Mouse (Mus musculus): ENCODE data around the gene Adarb1.

Adarb1 gene

DNA sequence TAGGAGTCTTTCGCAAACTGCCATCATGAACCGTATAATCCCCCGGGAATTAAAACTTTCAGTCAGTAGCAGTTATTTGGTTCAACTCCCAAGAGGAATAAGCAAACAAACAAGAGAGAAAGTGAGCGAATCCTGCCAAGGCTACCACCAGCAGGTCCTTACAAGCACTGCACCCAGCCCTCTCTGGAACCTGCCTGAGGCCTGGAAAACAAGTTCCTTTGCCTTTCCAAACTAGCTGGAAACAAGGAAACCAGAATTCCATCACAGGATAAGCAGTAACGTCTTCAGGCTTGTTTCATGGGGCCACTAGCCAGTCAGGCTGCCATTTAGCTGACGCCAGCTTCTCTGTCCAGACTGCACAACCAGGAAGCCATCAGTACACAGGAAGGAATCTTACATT lies 37.4 kb downstream of the Adarb1 start:
- no peak for DNase-seq

DNA sequence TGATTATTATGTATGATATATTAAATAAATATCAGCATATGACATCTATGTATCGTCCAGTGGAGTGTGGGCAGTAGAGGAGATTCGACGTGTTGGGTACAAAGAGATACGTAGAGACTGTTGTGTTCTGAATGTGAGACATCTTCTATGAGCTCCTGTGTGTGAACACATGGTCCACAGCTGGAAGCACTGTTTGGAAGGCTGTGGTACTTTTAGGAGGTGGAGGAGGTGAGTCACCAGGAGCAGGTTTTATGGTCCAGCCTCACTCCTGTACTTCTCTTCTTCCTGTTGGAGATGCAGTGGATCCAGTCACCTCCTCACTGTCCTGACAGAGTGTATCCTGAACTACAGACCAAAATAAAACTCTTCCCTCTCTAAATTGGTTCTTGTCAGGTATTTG lies 38.9 kb downstream of the Adarb1 start:
- no peak for DNase-seq

- no peak for DNase-seq
These were observed 42.0 kb downstream of the Adarb1 start for GRCm38 (mm10) chr10:77376056-77376455.

- no peak for DNase-seq
These were observed 43.1 kb downstream of the Adarb1 start for GRCm38 (mm10) chr10:77374948-77375347.

GRCm38 (mm10) chr10:77374407-77374806 lies 43.7 kb downstream of the Adarb1 start:
- no peak for DNase-seq

DNA sequence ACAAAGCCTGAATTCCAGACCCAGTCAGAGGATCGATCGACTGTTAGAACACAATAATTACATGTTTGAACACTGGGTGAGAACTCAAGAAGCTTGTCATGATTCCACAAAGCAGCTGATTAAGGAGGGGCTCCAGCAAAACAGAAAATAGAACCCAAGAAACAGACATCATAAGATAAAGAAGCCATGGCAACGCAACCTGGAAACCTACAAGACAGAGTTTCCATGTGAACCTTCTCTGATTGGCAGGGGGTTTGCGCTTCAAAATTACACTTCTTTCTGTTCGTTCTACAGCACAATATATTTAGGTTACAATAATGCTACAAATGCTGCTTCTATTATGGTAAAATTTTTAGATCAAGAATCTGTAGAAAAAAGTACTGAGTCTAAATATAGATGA lies 47.9 kb downstream of the Adarb1 start:
- no peak for DNase-seq

DNA sequence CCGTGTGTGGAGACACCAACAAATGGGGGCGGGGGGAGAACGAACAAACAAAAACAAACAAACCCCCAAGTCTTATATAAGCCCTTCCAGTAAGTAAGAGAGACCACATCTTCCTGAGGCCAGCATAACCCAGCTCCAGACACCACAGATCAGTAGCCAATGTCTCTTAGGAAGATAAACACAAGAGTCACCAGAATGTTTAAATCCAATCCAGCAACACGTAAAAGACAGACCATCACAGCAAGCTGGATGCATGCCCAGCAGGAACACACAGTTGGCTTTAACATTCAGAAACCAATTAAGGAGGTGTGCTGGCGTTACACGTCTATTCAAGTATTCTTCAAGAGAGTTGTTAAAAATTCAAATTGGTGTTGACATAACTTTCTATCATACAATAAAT lies 50.1 kb downstream of the Adarb1 start:
- DNase-seq: no peak

DNA sequence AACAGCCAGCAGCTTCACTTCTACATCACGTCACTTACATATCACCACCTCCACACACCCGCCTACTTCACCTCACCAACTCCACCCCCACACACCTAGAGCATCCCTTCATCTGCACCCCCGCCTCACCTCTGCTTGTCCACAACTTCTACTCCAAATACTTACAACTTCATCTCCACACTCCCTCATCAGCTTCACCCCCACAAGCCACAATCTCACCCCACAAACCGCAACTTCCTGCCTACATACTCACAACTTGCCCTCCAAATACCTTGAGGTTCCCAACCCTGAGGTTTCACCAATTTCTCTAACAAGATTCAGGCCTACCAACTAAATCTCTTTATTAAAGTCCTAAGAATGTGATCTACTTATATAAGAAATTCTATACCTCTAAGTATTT lies 51.1 kb downstream of the Adarb1 start:
- DNase-seq: no peak

GRCm38 (mm10) chr10:77365212-77365611 lies 52.9 kb downstream of the Adarb1 start:
- no peak for DNase-seq

GRCm38 (mm10) chr10:77360486-77360885 lies 57.6 kb downstream of the Adarb1 start:
- no peak for DNase-seq

DNA sequence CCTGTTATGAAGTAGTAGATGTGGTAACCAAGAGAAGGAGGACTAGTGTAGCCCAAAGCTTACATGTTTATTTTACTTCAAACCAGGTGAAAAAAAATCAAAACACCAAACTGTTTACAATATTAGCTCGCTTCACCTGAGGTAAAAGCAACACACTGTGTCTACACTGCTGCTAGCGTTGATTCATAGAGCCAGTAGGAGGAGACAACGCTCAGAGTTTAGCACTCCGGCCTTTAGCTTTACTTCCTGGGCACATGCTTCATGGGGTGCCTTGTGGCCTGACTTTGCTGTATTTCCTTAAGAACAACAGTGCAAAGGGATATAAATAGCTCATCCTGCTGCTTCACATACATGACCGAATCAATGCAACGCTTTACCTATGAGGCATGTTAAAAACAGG lies 60.1 kb downstream of the Adarb1 start:
- no peak for DNase-seq

DNA sequence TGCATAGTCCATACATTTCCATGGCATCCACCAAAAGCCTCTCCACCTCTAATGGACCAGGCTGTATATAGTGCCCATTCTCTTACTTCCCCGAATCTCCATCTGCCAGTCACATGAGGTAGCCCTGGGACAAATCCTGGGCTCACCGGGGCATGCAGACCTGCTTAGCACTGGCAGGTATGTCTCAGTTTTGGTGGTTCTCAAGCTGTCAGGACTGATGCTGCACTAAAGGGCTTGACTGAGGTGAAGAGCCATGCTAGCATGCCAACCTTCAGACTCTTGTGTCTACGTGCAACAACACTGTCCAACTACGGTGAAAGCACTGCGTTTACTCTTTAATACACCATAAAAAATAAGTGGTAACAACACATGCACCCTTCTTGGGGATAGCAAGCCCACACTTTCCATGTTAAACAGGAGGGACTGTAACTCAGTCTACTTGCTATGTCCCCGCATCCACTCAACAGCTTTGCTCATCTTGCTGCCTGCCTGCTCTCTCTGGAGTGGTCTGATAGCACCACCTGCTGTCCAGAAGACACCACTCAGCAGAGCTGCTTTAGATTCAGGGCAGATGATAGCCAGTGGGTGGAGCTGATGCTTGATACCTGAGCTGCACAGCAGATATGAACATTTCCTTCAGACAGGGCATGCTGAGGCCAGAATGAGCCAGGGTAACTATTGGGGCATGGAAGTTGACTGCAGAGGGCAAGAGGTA lies 64.9 kb downstream of the Adarb1 start:
- DNase-seq: peak; percentile 89

- DNase-seq: peak; percentile 89
These were observed 75.2 kb downstream of the Adarb1 start for GRCm38 (mm10) chr10:77342842-77343241.

- no peak for DNase-seq
These were observed 76.4 kb downstream of the Adarb1 start for GRCm38 (mm10) chr10:77341711-77342110.

DNA sequence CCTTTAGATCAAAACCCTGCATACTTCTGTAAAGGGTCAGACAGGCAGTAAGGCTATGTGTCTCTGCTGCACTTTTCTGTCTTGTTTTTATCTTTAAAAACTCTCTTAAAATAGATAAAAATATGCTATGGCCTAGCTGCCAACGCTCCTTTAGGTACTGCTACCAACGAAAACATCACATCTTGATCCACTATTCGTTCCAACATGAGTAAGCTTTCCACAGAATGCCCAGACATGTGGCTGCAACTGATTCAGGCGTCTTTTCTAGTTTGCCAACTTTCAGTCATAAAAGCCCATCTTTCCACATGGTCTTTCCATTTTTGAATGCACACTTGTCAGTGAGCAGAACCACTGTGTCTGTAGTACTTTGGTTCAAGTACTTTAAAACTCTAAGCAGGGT lies 77.0 kb downstream of the Adarb1 start:
- DNase-seq: no peak

DNA sequence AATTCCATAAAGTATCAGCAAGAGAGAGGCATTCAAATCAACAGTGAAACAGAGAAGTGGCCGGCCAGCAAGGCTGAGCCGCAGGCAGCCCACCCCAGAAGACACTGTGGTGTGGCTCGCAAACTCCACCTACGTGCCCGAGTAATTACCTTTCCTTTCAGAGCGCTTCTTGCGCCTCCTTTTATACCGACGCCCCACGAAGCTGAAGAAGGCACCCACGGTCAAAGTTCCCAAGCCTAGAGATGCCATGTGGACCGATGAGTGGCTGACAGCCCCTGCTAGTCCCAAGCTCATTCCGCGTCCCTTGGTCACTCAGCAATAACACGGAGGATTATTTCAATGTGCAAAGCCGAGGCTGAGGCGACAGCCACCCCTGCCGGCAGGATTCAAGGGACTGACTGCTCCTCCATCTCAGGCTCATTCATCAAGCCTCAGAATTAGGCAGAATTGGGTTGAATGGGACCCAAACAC lies 78.2 kb downstream of the Adarb1 start:
- DNase-seq: peak; percentile 40

DNA sequence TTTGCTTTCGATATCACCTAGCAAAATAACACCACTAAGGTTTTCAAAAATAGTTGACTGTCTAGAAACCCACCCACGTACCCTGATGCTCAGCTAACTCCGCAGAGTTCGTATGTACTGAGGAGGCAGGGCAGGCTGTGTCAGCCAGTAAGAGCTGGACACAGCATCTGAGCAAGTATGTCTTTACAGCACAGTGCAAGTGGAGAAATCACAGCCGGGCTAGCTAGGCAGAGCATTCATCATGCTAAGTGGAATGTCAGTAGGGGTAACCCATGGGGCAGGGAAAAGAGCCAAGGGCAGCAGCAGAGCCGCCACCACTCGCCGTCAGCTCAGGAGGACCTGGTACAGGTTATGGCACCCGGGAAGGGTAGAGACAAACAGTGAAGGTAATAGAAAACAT lies 84.6 kb downstream of the Adarb1 start:
- DNase-seq: no peak

DNA sequence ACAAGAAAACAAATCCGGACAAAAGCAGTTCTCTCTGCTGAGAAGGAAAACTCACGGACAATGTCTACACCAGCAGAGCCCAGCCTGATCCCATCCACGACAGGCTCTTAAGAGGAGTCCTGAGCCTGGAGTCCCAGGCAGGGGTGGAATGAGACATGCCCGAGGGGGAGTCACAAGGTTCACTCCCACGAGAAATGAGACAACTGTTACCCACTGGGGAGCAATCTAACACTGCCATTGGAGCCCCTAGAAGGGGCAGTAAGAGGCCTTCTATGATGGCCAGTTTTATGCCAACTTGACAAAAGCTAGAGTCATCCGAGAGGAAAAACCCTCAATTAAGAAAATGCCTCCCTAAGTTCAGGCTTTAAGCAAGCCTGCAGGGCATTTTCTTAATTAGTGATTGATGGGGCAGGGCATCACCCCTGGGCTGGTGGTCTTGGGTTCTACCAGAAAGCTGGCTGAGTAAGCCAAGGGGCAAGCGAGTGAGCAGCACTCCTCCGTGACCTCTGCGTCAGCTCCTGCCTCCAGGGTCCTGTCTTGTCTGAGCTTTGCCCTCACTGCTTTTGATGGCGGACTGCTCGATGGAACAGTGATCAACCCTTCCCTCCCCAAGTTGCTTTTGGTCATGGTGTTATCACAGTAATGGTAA lies 88.5 kb downstream of the Adarb1 start:
- no peak for DNase-seq

DNA sequence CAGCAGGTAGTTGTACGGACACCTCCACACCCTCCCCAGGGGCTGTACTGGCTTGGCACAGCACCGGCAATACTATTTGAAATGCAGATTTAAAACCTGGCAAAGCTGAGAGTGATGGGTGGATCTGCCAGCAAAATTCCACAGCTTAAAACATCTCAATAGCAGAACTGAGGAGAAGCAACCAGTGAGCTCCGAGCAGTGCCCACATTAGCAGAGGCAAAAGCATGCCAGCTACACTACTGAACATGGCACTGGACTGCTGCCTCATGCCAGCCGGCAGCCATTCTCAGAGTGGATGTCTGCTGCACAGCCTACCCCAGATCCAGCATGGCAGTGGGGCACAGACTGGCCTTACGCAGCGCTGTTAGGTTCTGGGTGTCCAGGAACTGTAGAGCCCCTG lies 93.4 kb downstream of the Adarb1 start:
- DNase-seq: no peak

DNA sequence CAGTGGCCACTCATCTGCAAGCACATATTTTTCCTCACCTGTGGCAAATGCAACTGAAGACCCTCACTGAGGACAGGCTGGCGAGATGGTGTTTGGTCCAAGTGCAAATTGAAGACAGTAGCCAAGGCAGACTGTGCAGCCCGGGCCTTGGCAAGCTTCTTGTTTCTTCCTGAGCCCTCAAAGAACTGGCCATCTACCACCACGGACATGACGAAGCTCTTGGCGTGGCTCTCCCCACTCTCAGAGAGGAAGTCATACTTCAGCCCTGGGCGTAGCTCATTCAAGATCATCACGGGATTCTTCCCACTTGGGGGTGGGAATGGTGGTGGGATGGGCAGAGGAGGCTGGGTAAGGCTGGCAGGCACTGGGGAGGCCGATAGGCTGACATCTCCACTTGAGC lies 96.5 kb downstream of the Adarb1 start:
- no peak for DNase-seq

DNA sequence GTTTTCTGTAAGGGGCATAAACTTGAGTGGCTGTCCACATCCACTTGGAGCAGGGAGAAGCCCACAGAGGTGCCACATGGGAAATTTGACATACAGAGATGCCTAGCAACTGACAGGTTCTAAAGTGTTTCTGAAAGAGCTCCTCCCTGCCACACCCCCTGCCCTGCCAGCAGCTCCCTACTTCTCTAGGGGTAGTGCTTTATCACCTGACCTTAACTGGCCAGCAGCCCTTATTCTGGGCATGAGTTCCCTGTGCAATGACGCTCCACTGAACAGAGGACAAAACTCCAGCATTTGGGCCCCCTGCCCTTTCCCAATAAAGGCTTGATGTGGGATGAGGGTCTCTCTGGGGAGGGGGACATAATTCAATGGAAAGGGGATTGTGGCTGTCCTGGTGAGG lies 97.1 kb downstream of the Adarb1 start:
- no peak for DNase-seq

- DNase-seq: no peak
These were observed 102.4 kb downstream of the Adarb1 start for GRCm38 (mm10) chr10:77315682-77316081.

GRCm38 (mm10) chr10:77314711-77315266 lies 103.3 kb downstream of the Adarb1 start:
- no peak for DNase-seq

DNA sequence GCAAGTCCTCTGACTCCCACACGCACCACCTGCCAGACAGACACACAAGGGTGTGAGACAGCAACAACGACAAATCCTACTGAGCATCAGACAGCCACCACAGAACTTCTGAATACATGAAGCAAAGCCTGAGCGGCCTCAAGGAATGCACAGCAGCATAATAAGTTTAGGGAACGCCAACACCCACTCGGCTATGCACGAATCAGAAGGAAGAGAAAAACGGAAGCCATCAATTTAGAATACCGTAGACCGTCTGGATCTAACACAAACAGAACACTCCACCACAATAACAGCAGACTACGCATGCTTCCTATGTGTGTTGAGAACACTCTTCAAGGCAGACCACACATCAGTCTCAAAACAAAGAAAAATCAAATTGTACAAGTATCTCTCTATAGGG lies 109.1 kb downstream of the Adarb1 start:
- DNase-seq: no peak
